Mouse (Mus musculus): Measurements from ENCODE around the gene Arx. TPM values are rescaled to one million over a fixed set of nuclear protein-coding genes. Genes with fewer than 3 reads are reported as not detected.
A peak's percentile ranks its signal among the peaks of the same experiment; 100 is the strongest.

Arx gene
- total RNA-seq (2021), result under 1 TPM; 0.12 to 0.36 TPM
- long read RNA-seq, experiment 1, result 0 reads
- long read RNA-seq, experiment 2, partial matches to known transcripts, result 1 of 1 reads
- long read RNA-seq, experiment 2, other reads (novel, unspliced or antisense), result 0 of 1 reads

- intact Hi-C loops (cut with DNase I), result loop anchor here (10.0 kb wide), 1 partner anchor 608 kb away; no protein-coding TSS in a partner anchor
- no peak for DNase-seq
These were observed at the start of gene Arx for GRCm38 (mm10) chrX:93286291-93286893. TSS of gene Arx (plus strand) at chrX:93286445.

DNA sequence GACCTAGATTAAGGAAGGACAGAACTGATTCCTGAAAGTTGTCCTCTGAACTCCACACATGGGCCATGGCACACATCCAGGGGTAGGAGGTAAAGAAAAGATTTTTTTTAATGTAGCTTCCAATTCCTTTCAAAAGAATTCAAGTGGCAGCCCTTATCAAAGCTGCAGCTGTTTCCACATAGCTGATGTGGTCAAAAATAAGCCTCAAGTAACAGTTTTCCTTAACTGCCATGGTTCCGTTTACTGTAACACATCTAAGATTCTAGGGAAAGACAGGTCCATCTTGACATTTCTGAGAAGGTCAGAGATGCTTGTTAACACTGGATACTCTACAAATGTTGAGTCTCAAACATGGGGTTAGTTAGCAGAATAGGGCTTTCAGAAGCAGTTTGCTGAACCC is 34.9 kb upstream of the Arx start:
- intact Hi-C loops (cut with DNase I), result no loop called here
- DNase-seq, result no peak

- DNase-seq, result no peak
- intact Hi-C loops (cut with DNase I), result no loop called here
These were observed 10.6 kb upstream of the Arx start for GRCm38 (mm10) chrX:93275689-93276088.

DNA sequence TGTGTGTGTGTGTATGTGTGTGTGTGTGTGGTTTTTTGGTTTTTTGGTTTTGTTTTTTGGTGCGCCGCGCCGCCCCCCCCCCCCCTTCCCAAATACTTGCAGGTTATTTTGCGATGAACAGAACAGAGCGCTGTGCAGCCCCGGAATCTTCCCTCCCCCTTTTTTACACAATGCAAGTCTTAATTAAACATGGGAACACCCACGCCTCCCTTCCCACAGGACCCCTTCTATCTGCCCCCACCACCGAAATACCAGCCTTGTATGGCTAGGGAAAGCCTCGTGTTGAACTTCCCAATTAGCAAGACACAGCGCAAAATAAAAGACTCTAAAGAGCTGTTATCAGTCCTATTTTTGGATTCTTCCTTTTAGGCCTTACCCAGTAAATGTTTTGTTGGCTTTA is 6.3 kb upstream of the Arx start:
- no peak for DNase-seq
- intact Hi-C loops (cut with DNase I), result loop anchor here (5.0 to 10.0 kb wide), 2 partner anchors 187 to 615 kb away; no protein-coding TSS in a partner anchor

DNA sequence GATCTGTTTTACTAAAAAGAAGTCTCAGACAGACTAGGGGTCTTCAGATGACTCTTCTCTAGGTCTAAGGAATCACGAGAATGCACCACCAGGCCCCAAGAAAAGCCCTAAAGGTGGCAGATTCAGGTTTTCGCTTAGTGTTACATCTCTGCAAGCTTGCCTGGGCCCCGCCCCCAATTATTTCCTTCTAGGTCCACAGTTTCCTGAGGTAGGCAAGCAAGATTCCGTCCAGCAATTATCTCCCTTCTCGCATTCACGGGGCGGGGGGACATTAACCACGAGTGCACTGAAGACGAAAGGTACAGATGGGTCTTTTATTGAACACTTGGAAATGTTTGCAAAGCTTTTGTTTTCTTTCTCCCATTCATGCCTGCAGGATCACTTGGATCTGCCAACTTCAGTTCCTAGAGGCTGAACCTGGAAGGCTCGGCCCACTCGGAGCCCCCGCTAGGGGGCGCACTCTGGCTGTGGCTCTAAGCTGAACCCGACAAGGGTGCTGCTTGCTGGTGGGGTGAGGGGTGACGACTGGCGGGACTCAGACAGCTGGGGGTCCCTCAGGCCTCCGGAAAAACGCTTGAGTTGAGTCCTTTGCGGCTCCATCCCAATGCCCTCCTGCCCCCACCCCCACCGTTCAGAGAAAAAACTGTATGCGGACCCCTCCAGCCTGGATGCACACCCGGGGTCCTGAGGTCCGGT is 5.1 kb upstream of the Arx start:
- peak in 1 of 2 experiments; percentile 29 for DNase-seq
- intact Hi-C loops (cut with DNase I), result loop anchor here (5.0 to 10.0 kb wide), 2 partner anchors 186 to 614 kb away; no protein-coding TSS in a partner anchor

DNA sequence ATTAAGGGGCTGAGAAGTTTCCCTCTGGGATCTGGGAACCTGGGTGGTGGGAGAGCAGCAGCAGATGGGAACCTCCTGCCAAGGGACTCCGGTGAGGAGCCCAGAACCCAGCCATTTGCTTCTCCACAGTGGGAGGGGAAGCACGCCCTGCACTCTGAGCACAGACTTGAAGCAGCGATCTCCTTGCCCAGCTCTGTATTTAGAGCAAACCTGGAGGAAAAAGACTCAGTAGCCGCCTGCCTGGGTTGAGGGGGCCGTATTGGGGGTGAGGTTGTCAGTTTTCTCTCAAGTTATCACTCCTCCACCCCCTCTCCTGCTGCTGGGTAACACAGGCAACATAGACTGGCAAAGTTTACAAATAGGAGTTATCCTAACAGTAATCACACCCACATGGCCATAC is 4.5 kb upstream of the Arx start:
- DNase-seq, result no peak
- intact Hi-C loops (cut with DNase I), result loop anchor here (5.0 to 10.0 kb wide), 2 partner anchors 186 to 613 kb away; no protein-coding TSS in a partner anchor

DNA sequence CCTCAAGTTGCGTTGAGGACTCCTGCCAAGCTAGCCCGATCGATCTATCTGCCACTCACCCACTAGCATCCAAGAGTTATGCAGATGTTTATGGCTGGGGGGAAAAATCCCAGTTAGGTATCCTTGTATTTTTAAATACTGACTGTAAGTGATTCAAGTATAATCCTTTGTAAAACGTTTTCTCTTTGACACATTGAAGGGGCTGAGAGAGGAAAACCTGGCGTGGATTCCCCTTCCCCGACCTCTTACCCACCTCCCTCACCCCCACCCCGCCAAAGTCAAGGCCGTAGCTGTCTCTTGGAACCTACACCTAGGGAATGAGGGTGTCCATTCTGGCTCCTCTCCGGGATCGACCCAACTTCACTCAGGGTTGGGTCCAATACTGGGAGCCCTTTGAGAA is 1.2 kb upstream of the Arx start:
- no peak for DNase-seq
- intact Hi-C loops (cut with DNase I), result loop anchor here (10.0 kb wide), 1 partner anchor 610 kb away; no protein-coding TSS in a partner anchor

DNA sequence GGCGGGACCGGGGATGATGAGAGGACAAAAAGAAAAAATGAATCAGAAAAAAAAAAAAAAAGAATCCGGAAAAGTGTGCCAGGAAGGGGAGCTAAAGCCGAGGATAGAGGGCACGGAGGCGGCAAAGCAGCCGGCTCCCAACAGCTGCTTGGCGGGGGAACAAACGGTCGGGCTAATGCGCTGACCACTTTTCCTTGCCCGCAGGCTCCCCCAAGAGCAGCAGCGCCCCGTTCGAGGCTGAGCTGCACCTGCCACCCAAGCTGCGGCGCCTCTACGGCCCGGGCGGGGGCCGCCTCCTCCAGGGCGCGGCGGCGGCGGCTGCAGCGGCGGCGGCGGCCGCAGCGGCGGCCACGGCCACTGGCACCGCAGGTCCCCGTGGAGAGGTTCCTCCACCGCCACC is 2.1 kb downstream of the Arx start:
- no peak for DNase-seq
- intact Hi-C loops (cut with DNase I), result loop anchor here (10.0 kb wide), 1 partner anchor 606 kb away; no protein-coding TSS in a partner anchor

DNA sequence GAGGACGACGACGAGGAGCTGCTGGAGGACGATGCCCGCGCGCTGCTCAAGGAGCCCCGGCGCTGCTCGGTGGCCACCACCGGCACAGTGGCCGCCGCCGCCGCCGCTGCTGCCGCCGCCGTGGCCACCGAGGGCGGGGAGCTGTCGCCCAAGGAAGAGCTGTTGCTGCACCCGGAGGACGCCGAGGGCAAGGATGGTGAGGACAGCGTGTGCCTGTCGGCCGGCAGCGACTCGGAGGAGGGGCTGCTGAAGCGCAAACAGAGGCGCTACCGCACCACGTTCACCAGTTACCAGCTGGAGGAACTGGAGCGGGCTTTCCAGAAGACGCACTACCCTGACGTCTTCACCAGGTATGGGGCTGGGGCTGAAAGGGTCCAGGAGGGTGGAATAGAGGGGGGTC is 2.8 kb downstream of the Arx start:
- intact Hi-C loops (cut with DNase I), result loop anchor here (10.0 kb wide), 1 partner anchor 606 kb away; no protein-coding TSS in a partner anchor
- no peak for DNase-seq

- intact Hi-C loops (cut with DNase I), result loop anchor here (10.0 kb wide), 2 partner anchors 345 to 605 kb away; partner anchors contain the start of gene Pola1
- no peak for DNase-seq
These were observed 3.7 kb downstream of the Arx start for GRCm38 (mm10) chrX:93289851-93290380.

DNA sequence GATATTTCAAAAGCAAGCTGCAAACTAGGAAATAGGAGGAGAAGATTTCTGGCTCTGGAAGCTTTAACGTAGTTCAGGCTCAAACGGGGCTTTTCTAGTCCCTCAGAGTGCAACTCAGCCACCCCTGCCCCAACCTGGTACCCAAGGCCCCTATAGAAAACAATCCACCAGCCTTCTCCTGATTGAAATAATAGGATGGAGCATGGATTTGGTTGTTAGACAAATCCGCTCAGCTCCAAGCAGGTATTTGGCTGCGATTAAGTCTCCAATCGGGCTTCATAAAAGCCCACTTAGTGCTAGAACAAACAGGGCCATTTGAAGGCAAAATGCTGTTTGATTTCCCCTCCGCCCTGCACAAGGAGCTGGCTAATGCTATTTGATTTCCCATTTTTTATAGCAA is 5.8 kb downstream of the Arx start:
- DNase-seq, result no peak
- intact Hi-C loops (cut with DNase I), result loop anchor here (10.0 kb wide), 1 partner anchor 343 kb away; the partner anchor contains the start of gene Pola1

DNA sequence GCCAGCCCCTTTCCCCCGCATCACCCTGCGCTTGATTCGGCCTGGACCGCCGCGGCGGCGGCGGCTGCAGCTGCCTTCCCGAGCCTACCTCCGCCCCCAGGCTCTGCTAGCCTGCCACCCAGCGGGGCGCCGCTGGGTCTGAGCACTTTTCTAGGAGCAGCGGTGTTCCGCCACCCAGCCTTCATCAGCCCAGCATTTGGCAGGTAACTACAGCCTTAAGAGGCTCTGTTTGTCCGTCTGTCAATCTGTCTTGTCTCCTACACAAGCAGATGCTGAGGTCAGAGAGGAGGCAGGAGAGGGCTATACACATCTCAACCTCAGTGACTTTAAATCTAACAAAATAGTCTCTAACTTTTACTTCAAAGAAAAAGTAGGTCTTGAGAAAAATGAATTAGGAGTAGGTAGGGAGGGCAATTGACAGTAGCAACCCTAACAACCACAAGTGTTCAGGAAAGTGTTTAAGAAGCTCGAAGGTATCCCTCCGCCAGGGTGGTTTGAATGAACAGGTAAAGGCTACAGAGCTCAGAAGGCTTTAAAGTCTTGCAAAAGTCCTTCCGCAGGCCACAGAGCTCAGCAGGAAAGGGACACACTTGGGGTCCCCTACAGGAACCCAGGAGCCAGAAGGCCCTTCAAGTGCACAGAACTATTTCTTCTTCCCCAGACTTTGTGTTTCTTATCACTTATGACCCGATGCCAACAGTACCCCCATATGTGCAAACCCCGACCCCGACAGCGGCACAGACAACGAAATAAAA is 8.7 kb downstream of the Arx start:
- DNase-seq, result no peak
- intact Hi-C loops (cut with DNase I), result loop anchor here (10.0 kb wide), 1 partner anchor 340 kb away; the partner anchor contains the start of gene Pola1

DNA sequence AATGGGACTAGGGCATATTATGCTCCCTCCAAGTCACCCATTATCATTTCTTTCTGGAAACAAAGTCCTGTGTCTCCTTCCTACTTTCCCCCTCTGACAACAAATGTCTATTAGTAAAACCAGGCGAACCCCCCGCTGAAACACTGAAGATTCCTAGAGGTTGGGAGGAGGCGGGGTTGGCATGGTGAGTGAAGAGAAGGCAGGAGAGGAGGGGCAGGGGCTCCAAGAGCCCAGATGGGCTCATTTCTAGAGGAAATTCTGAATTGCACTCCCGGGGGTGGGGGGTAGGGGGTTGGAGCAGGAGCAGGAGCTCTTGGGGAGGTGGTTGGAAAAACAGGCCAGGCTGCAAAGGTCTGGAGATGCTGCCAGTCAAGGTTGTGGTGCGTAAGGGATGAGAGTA is 9.6 kb downstream of the Arx start:
- intact Hi-C loops (cut with DNase I), result loop anchor here (10.0 kb wide), 1 partner anchor 339 kb away; the partner anchor contains the start of gene Pola1
- no peak for DNase-seq

DNA sequence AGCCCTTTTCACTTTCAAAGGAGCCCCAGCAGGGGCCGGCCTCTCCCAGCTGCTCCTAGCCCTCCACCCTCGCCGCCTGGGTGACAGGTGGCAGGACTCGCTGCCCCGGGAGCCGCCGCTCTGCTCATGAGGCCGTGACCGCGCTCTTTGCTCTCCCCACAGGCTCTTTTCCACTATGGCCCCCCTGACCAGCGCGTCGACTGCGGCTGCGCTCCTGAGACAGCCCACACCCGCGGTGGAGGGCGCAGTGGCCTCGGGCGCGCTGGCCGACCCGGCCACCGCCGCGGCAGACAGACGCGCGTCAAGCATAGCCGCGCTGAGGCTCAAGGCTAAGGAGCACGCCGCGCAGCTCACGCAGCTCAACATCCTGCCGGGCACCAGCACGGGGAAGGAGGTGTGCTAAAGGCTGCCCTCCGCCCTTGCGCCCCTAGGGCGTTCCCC is 10.8 kb downstream of the Arx start:
- no peak for DNase-seq
- intact Hi-C loops (cut with DNase I), result loop anchor here (10.0 kb wide), 1 partner anchor 338 kb away; the partner anchor contains the start of gene Pola1

DNA sequence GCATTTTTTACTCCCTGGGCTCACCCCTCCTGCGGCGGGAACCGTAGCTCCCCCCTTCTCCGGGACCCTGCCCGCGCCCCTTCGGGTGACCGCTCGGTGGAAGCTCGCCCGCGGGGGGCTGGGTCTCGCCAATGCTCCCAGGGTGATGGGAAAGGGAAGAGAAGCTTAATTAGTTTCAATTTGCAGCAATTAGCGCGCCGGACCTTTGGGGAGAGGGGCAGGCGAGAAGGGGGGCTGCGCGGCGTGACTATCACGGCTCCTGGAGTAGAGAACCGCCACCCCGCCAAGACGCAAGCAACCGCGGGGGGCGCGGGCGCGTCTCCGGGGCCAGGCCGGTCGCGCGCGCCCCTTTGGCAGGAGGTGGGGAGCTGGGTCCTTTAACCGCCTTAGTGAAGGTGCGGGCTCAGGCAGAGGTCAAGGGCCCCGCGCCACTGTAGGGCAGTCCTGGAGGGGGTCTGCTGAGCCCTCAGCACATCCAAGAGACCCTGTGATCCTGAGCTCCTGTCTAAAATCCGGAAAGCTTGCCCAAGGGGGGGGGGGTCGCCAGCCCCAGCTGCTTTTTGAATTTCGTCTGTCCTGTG is 12.9 kb downstream of the Arx start:
- DNase-seq, result no peak
- intact Hi-C loops (cut with DNase I), result loop anchor here (10.0 kb wide), 1 partner anchor 336 kb away; the partner anchor contains the start of gene Pola1

GRCm38 (mm10) chrX:93299771-93300170 is 13.5 kb downstream of the Arx start:
- intact Hi-C loops (cut with DNase I), result loop anchor here (10.0 kb wide), 1 partner anchor 335 kb away; the partner anchor contains the start of gene Pola1
- no peak for DNase-seq

GRCm38 (mm10) chrX:93300183-93300815 is 14.1 kb downstream of the Arx start:
- intact Hi-C loops (cut with DNase I), result no loop called here
- no peak for DNase-seq

DNA sequence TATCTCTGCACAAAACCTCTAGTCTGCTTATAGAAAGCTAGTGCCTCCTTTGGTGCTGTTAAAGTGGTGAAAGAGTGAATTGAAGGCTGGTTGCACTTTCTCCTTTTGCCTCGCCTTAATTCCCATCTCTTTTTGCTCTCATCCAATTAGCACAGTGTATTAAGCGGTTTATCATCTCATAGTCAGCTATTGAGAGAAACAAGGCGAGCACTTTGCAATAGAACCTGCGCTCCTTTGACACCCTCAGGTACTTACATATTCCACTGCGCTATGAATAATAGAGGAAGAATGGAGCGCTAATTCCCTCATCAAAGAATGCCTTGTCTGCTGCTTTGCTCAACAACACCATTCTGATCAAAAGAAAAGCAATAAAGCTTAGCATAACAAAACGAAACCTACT is 15.6 kb downstream of the Arx start:
- intact Hi-C loops (cut with DNase I), result no loop called here
- no peak for DNase-seq

DNA sequence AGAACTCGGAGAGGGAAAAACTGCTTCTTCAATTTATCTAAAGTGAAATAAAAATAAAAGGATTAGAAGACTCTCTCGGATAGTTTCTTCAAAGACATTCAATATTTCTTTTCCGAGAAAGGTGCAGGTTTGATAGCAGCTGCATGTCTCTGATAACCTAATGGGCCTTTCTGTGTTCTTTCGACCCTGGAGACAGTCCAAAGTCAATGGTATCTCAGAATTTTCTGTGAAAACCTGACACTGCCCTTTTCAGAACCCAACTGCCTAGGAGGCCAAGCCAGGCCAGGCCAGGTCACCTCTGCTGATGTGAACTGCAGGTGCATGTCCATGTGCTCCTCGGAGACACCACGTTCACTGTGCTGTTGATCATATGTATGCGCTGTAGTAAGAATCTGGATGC is 19.5 kb downstream of the Arx start:
- intact Hi-C loops (cut with DNase I), result no loop called here
- DNase-seq, result no peak
